Mouse (Mus musculus) ES-E14 (cell line): ENCODE data around the gene Tmem59.

ENCODE experiments used
- HCFC1 ChIP-seq: IDR thresholded peaks from 2 replicates; pipeline ENCODE4 v1.6.1; 2012; ENCODE audit warnings: low read length, inconsistent platforms, borderline replicate concordance; ENCODE audit not compliant: insufficient read depth
- MAFK ChIP-seq: IDR thresholded peaks from 2 replicates; pipeline ENCODE4 v1.6.1; 2014; ENCODE audit warnings: mild to moderate bottlenecking, low read depth, low read length, inconsistent platforms; ENCODE audit not compliant: insufficient read depth
- ZC3H11A ChIP-seq: IDR thresholded peaks from 2 replicates; pipeline ENCODE4 v1.6.1; 2012; ENCODE audit warnings: low read depth, mild to moderate bottlenecking, inconsistent platforms, low read length, borderline replicate concordance
- ZNF384 ChIP-seq: IDR thresholded peaks from 2 replicates; pipeline ENCODE4 v1.6.1; 2012; ENCODE audit warnings: low read depth, low read length, inconsistent platforms

- no peak for TF ChIP-seq ZNF384
- TF ChIP-seq MAFK: no peak
- TF ChIP-seq HCFC1: no peak
- no peak for TF ChIP-seq ZC3H11A
Observed at GRCm38 (mm10) chr4:107185703-107186102, 7.5 kb downstream of the Tmem59 start.
